Mouse (Mus musculus): ENCODE data around the gene Prex1.
"Not testable (repeated sequence)": the region's sequence is repeated elsewhere in the genome, so short reads cannot be mapped to it uniquely, and the experiment has no call there.

The Prex1 gene

DNA sequence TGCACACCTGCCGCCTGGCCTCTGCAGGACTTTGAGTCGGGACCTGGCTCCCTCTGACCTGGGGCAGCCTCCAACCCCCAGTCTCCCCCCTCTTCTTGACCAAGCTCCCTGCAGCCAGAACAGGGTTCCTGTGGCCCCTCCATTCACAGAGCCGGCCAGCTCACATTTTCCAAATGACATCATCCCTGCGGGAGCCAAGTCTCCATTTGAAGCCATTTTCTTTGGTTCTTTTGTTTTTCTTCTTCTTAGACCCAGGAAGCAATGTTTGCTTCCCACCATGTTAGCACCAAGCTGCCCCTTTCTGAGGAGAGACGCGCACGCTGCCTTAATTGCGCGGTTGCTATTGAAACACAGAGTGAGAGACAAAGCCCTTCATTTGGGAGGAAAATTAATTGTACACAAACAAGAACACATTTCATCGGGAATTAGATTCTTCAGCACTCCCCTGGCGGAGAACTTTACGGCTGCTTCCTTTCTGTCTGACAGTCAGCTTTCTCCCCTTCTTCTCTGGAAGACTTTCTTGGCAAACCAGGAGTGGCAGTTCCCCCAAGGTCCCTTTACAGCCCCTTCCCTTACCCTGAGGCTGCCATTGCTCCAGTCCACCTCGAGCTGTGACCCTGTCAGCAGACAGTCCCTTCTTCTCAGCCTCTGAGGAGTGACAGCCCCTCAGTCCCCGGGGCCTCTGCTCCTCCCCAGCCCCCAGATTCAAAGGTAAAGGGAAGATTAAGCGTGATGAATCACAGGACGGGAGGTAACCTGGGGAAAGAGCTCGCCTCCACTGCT lies 196.0 kb downstream of the Prex1 start:
- DNase-seq (ENCODE audit: low read depth, low spot score) = not testable (repeated sequence)

DNA sequence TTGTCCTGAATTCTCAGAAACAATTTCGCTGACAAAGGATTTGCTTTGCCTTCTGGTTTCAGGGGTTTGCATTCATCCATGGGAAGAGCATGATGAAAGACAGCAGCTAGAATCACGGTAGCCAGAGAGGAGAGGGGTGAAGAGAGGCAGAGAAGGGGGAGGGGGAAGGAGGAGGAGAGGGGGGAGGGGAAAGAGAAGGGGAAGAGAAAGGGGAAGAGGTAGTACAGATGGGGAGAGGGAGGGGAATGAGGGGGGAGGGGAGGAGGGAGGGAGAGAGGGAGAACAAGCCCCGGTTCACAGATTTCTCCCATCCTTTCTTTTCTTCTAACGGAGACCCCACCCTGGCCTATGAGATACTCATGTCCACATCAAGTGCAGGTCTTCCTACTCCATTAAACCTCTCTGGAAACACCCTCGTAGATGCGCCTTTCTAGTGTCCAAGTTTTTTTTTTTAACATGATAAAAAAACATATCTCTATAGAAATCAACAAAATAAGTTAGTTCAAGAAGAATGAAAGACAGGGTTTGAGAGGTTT lies 196.7 kb downstream of the Prex1 start:
- DNase-seq (ENCODE audit: low read depth, low spot score) = no peak
